Mouse (Mus musculus) kidney, postnatal 0 days (tissue): ENCODE measurements around the gene Naa80. TPM values are rescaled to one million over a fixed set of nuclear protein-coding genes. Genes with fewer than 3 reads are reported as not detected.

Experiments used
- ATAC-seq: fragments of 200-750 bp; cut with Nextera tagmentation; replicated peaks from 2 replicates; pipeline ENCODE4 v1.8.0; 2017; ENCODE audit warnings: low read depth, moderate number of reproducible peaks, moderate TSS enrichment, moderate library complexity; ENCODE audit not compliant: low FRiP score
- DNase-seq: peaks from one replicate; pipeline ENCODE4 v3.0.0-alpha.2; 2016; ENCODE audit warnings: low spot score
- H3K27ac ChIP-seq: fragments of 300-500 bp; sonication (generic); 2 replicates; pipeline ENCODE4 v1.5.1; 2014; ENCODE audit warnings: mild to moderate bottlenecking
- H3K27me3 ChIP-seq: fragments of 300-500 bp; sonication (generic); 2 replicates; pipeline ENCODE4 v1.6.1; 2014; ENCODE audit warnings: low read length, mixed read lengths; ENCODE audit not compliant: insufficient read depth
- H3K36me3 ChIP-seq: fragments of 300-500 bp; sonication (generic); 2 replicates; pipeline ENCODE4 v1.6.1; 2014; ENCODE audit warnings: low read length, mixed read lengths; ENCODE audit not compliant: insufficient read depth
- H3K4me1 ChIP-seq: fragments of 300-500 bp; sonication (generic); replicated peaks from 2 replicates; pipeline ENCODE4 v1.6.1; 2014; ENCODE audit warnings: antibody characterized with exemption, low read length, mixed read lengths; ENCODE audit not compliant: insufficient read depth
- H3K4me2 ChIP-seq: fragments of 300-500 bp; sonication (generic); 2 replicates; pipeline ENCODE4 v1.6.1; 2014; ENCODE audit warnings: mild to moderate bottlenecking, low read length, moderate library complexity, mixed read lengths
- H3K4me3 ChIP-seq: fragments of 300-500 bp; sonication (generic); replicated peaks from 2 replicates; pipeline ENCODE4 v1.5.1; 2014; ENCODE audit warnings: low read depth, low read length
- H3K9ac ChIP-seq: fragments of 300-500 bp; sonication (generic); 2 replicates; pipeline ENCODE4 v1.6.1; 2014; ENCODE audit warnings: low read depth, low read length
- H3K9me3 ChIP-seq: fragments of 300-500 bp; sonication (generic); replicated peaks from 2 replicates; pipeline ENCODE4 v1.6.1; 2016; ENCODE audit warnings: low read length, inconsistent platforms, mixed read lengths
- CTCF ChIP-seq: IDR thresholded peaks from 2 replicates; pipeline ENCODE4 v1.5.1; 2016; ENCODE audit warnings: antibody characterized with exemption, low read depth, mild to moderate bottlenecking, moderate library complexity
- WGBS: fragments of 180-500 bp; shearing (Covaris S2); extraction: QIAGEN DNeasy Blood & Tissue Kit; methylation state at CpG from one replicate; pipeline ENCODE4 v1.1.7; 2014; 5-methylcytosine and 5-hydroxymethylcytosine counted together
- polyA plus RNA-seq: library from polyadenylated mRNA; unstranded; fragments of >200 nt; fragmentation: Nextera tagmentation; extraction: Ambion mirVana; gene quantifications from 2 replicates; pipeline ENCODE4 v1.2.1, GENCODE M21; 2015

The Naa80 gene
- polyA plus RNA-seq, 1 experiment from 2014 or later, result 22.3 TPM

DNA sequence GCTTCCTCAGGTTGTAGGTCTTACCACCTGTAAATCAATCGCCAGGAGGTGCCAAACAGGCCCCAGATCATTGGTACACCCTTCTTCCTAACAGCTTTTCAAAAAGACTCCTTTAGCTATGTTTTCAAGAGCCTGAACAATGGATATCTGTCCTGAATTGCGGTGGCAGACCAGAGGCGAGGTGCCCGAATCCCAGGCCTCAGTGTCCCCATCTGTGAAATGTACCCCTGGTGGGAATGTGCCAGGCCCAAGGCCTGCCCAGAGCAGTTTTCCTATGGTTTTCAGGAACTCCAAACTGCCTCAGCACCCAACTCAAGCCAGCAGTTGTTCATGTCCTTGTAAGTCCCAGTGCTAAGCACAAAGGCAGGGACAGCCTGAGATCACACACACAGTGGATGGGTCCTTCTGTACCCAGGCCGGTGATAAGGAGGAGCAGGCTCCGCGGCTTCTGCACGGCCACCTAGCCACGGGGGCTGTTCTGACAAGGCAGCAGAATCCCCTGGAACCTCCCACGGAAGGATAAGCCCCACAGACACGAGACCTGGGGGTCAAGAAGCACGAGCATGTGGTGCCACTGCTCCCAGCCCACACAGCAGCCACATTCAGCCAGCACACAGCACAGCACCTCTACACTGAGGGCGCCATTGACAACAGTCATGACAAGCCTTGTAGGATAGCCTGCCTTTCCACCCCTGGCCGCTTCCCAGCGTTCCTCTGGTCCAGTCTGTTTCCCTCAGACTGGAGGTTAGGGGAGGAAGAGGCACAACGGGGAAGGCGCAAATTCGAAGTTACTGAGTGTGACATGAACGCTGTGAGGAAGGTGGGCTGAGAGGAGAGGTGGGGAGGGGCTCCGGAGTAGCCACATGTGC, 48.9 kb downstream of the Naa80 start:
- ATAC-seq, result no peak
- H3K4me3 ChIP-seq, result no peak overlapping the region
- 29% methylated on average over 20 of the region's 20 CpGs for WGBS
- TF ChIP-seq CTCF, result no peak
- 0 out of 2 replicates have a peak, but pooled peaks cover 4% of the 10 kb centered on the region for H3K36me3 ChIP-seq
- DNase-seq, result no peak
- peak overlapping the region; percentile 41 for H3K9ac ChIP-seq
- no peaks in the 10 kb centered on the region for H3K27me3 ChIP-seq
- peaks cover 61% of the 10 kb centered on the region for H3K4me1 ChIP-seq
- H3K4me2 ChIP-seq, result peak overlapping the region; percentile 40
- no peaks in the 10 kb centered on the region for H3K9me3 ChIP-seq
- H3K27ac ChIP-seq, result peak overlapping the region; percentile 92

- 0 out of 2 replicates have a peak, but pooled peaks cover 1% of the 10 kb centered on the region for H3K36me3 ChIP-seq
- DNase-seq, result peak; percentile 88
- no peak for ATAC-seq
- no peak for TF ChIP-seq CTCF
- 0 out of 2 replicates have a peak overlapping the region, but pooled peaks have one; percentile 27 for H3K9ac ChIP-seq
- H3K27me3 ChIP-seq, result no peaks in the 10 kb centered on the region
- 33% methylated on average over 15 of the region's 15 CpGs for WGBS
- H3K27ac ChIP-seq, result peak overlapping the region; percentile 92
- H3K9me3 ChIP-seq, result no peaks in the 10 kb centered on the region
- H3K4me2 ChIP-seq, result peak overlapping the region; percentile 40
- no peak overlapping the region for H3K4me3 ChIP-seq
- H3K4me1 ChIP-seq, result peaks cover 61% of the 10 kb centered on the region
Observed at GRCm38 (mm10) chr9:107628721-107629410, 50.2 kb downstream of the Naa80 start.

DNA sequence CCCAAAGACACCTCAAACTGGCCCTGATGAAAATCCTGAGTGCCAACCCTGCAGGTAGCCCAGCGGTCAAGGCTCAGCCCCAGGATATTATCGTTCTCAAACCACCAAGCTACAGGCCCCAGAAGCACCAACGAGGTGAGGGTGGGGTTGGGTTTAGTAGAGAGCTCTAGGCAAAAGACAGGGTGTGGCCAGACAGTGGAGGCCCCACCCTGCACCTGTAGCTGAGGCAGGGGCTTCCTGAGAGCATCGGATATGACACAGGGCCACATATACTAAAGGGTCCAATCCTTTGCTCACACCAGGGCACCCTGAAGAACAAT, 50.7 kb downstream of the Naa80 start:
- Histone ChIP-seq H3K9ac (no peak overlapping the region), H3K4me1 (peaks cover 61% of the 10 kb centered on the region), H3K27me3 (no peaks in the 10 kb centered on the region), H3K27ac (peak overlapping the region; percentile 92), H3K4me2 (peak overlapping the region; percentile 40), H3K4me3 (no peak overlapping the region), H3K36me3 (no peaks in the 10 kb centered on the region), H3K9me3 (no peaks in the 10 kb centered on the region)
- DNase-seq, result no peak
- no peak for ATAC-seq
- WGBS, result 36% methylated on average over 4 of the region's 4 CpGs
- TF ChIP-seq CTCF, result no peak

GRCm38 (mm10) chr9:107629901-107630425, 51.3 kb downstream of the Naa80 start:
- Histone ChIP-seq H3K4me2 (peak overlapping the region; percentile 40), H3K9ac (peak overlapping the region; percentile 42; the same call in 1 of the 2 replicates), H3K36me3 (no peaks in the 10 kb centered on the region), H3K27me3 (no peaks in the 10 kb centered on the region), H3K27ac (peak overlapping the region; percentile 92), H3K9me3 (no peaks in the 10 kb centered on the region), H3K4me1 (peaks cover 61% of the 10 kb centered on the region), H3K4me3 (no peak overlapping the region)
- DNase-seq (no peak), ATAC-seq (no peak)
- no peak for TF ChIP-seq CTCF
- 21% methylated on average over 14 of the region's 14 CpGs for WGBS

DNA sequence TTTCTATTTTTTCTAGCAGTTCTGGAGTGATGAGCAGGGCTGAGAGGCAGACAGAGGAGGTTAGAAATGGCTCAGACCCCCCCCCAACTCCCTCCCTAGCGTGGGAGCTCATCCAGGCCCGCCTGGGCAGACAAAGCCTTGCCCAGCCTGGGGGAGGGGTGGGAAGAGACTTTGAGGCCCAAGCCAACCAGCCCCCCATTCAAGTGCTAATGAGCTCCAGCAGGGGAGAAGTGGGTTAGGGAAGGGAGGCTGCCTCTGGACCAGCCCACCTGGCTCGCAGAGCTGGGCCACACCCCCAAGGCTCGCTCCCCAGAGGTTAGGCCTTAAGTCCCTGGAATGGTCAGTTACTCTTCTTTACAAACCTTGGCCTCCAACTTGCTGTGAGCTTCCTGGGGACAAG, 51.9 kb downstream of the Naa80 start:
- Histone ChIP-seq H3K36me3 (no peaks in the 10 kb centered on the region), H3K27me3 (no peaks in the 10 kb centered on the region), H3K4me2 (peak overlapping the region; percentile 40), H3K9me3 (no peaks in the 10 kb centered on the region), H3K27ac (peak overlapping the region; percentile 92), H3K4me3 (no peak overlapping the region), H3K9ac (peak overlapping the region; percentile 37), H3K4me1 (peaks cover 61% of the 10 kb centered on the region)
- DNase-seq (no peak), ATAC-seq (no peak)
- WGBS, result 13% methylated on average over 4 of the region's 4 CpGs
- no peak for TF ChIP-seq CTCF

DNA sequence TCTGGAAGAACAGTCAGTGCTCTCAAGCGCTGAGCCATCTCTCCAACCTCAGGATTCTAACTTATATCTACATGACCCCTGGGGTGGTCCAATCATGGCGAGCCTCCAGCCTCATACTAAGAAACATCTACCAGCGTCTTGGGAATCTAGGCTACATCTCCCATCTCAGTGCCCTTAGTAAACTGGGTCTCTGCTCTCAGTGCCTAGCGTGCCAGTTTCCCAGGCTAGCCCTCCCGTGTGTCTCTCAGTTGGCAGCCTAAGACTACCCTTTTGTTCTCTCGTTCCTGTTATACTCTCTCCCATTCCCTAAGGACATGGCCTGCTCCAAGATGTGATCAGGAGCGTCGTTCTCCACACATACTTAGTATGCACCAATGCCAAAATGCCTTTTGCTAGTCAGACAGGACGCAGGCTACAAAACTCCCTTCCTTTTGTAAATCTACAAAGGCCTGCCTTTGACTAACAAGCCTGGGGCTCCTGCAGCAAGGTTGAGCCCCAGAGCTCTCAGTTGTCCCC, 52.7 kb downstream of the Naa80 start:
- no peak for DNase-seq
- 76% methylated on average over 9 of the region's 9 CpGs for WGBS
- Histone ChIP-seq H3K36me3 (no peaks in the 10 kb centered on the region), H3K27me3 (no peaks in the 10 kb centered on the region), H3K9ac (0 out of 2 replicates have a peak overlapping the region, but pooled peaks have one; percentile 18), H3K4me3 (no peak overlapping the region), H3K9me3 (no peaks in the 10 kb centered on the region), H3K4me2 (peak overlapping the region; percentile 98; the same call in 1 of the 2 replicates), H3K4me1 (peaks cover 60% of the 10 kb centered on the region), H3K27ac (peak overlapping the region; percentile 92; the same call in 1 of the 2 replicates)
- no peak for ATAC-seq
- TF ChIP-seq CTCF, result no peak
